Mouse (Mus musculus) Patski (cell line): ENCODE results near the gene Xkr7. TPM values are rescaled to one million over a fixed set of nuclear protein-coding genes. Genes with fewer than 3 reads are reported as not detected.

Experiments used
- ATAC-seq: fragments of 100-300 bp; one replicate; pipeline ENCODE4 v1.8.0; 2021
- CTCF ChIA-PET: fragments of 350-600 bp; sonication (Branson Sonifier 250); formaldehyde crosslinking; loops from one replicate; lab custom pipeline; 2022; ENCODE audit warnings: inconsistent platforms; lab: Charles Lee
- POLR2A ChIA-PET: fragments of 350-600 bp; sonication (Branson Sonifier 250); formaldehyde crosslinking; loops from one replicate; lab custom pipeline; 2022; ENCODE audit warnings: antibody characterized with exemption, inconsistent platforms; lab: Charles Lee
- DNase-seq: peaks from one replicate; pipeline ENCODE4 v3.0.0-alpha.2; 2011; ENCODE audit warnings: low read depth, low spot score
- H3K27me3 ChIP-seq: fragments of 371-371 bp; one replicate; pipeline ENCODE4 v1.5.1; 2021
- CTCF ChIP-seq: fragments of 100-300 bp; IDR thresholded peaks from one replicate; pipeline ENCODE4 v1.5.1; 2021
- in situ Hi-C: fragments of 300-500 bp; cut with MboI; formaldehyde crosslinking; loops from 3 replicates; pipeline ENCODE4 v1.11.1; 2018; ENCODE audit warnings: low pct_unique_long_range_greater_than_20kb, mixed read lengths
- polyA plus RNA-seq: library from polyadenylated mRNA; unstranded; gene quantifications from one replicate; pipeline ENCODE4 v1.2.3, GENCODE M21; 2021

The Xkr7 gene
- polyA plus RNA-seq, 1 experiment from 2014 or later, result not detected

- TF ChIP-seq CTCF, result no peak
- no peak for DNase-seq
- ChIA-PET CTCF (interaction anchor here (1.0 to 1.8 kb wide), 3 partner anchors 10 to 93 kb away, joined by 3 to 5 read pairs (median 3); no protein-coding TSS in a partner anchor), POLR2A (no interaction called here)
- in situ Hi-C loops, result no loop called here
- H3K27me3 ChIP-seq, result peaks cover 20% of the 10 kb centered on the region
- no peak for ATAC-seq
Observed at GRCm38 (mm10) chr2:153051095-153051494, 19.4 kb downstream of the Xkr7 start.

GRCm38 (mm10) chr2:153051537-153051936 lies 19.9 kb downstream of the Xkr7 start:
- no peak for DNase-seq
- no peak for TF ChIP-seq CTCF
- in situ Hi-C loops, result no loop called here
- POLR2A ChIA-PET, result no interaction called here
- ATAC-seq, result no peak
- H3K27me3 ChIP-seq, result peaks cover 20% of the 10 kb centered on the region
- CTCF ChIA-PET, result interaction anchor here (1.0 to 1.8 kb wide), 3 partner anchors 10 to 92 kb away, joined by 3 to 5 read pairs (median 3); no protein-coding TSS in a partner anchor

GRCm38 (mm10) chr2:153052700-153053351 lies 21.2 kb downstream of the Xkr7 start:
- no peak for ATAC-seq
- ChIA-PET POLR2A (no interaction called here), CTCF (no interaction called here)
- in situ Hi-C loops, result no loop called here
- TF ChIP-seq CTCF, result no peak
- DNase-seq, result no peak
- peaks cover 20% of the 10 kb centered on the region for H3K27me3 ChIP-seq

- CTCF ChIA-PET, result interaction anchor here (1.2 kb wide), 1 partner anchor 17 kb away, joined by 3 read pairs; no protein-coding TSS in a partner anchor
- DNase-seq, result no peak
- no peak for TF ChIP-seq CTCF
- ATAC-seq, result no peak
- H3K27me3 ChIP-seq, result peaks cover 26% of the 10 kb centered on the region
- POLR2A ChIA-PET, result no interaction called here
- in situ Hi-C loops, result no loop called here
Observed at GRCm38 (mm10) chr2:153053896-153054295, 22.2 kb downstream of the Xkr7 start.

GRCm38 (mm10) chr2:153055270-153055920 lies 23.7 kb downstream of the Xkr7 start:
- POLR2A ChIA-PET, result no interaction called here
- in situ Hi-C loops, result no loop called here
- CTCF ChIA-PET, result no interaction called here
- ATAC-seq (no peak), DNase-seq (no peak)
- TF ChIP-seq CTCF, result no peak
- peaks cover 38% of the 10 kb centered on the region for H3K27me3 ChIP-seq

GRCm38 (mm10) chr2:153058365-153058764 lies 26.7 kb downstream of the Xkr7 start:
- ChIA-PET CTCF (no interaction called here), POLR2A (no interaction called here)
- DNase-seq, result no peak
- no peak for TF ChIP-seq CTCF
- in situ Hi-C loops, result no loop called here
- peaks cover 43% of the 10 kb centered on the region for H3K27me3 ChIP-seq
- no peak for ATAC-seq

- ATAC-seq (no peak), DNase-seq (no peak)
- no peak for TF ChIP-seq CTCF
- ChIA-PET CTCF (no interaction called here), POLR2A (no interaction called here)
- peaks cover 41% of the 10 kb centered on the region for H3K27me3 ChIP-seq
- in situ Hi-C loops, result no loop called here
Observed at GRCm38 (mm10) chr2:153060216-153060615, 28.6 kb downstream of the Xkr7 start.

- ChIA-PET CTCF (interaction anchor here (0.8 to 1.8 kb wide), 2 partner anchors 12 to 79 kb away, joined by 3 to 5 read pairs; no protein-coding TSS in a partner anchor), POLR2A (no interaction called here)
- TF ChIP-seq CTCF, result no peak
- ATAC-seq (no peak), DNase-seq (no peak)
- peaks cover 57% of the 10 kb centered on the region for H3K27me3 ChIP-seq
- in situ Hi-C loops, result no loop called here
Observed at GRCm38 (mm10) chr2:153063394-153063793, 31.7 kb downstream of the Xkr7 start.

- no peak for TF ChIP-seq CTCF
- peaks cover 48% of the 10 kb centered on the region for H3K27me3 ChIP-seq
- DNase-seq (no peak), ATAC-seq (no peak)
- ChIA-PET POLR2A (no interaction called here), CTCF (interaction anchor here (1.8 kb wide), 1 partner anchor 78 kb away, joined by 5 read pairs; no protein-coding TSS in a partner anchor)
- in situ Hi-C loops, result no loop called here
Observed at GRCm38 (mm10) chr2:153064190-153064970, 32.7 kb downstream of the Xkr7 start.

GRCm38 (mm10) chr2:153065747-153066508 lies 34.3 kb downstream of the Xkr7 start, which contains the start of gene Ccm2l:
Gene Ccm2l, plus strand, starts transcription at chr2:153065955.
- no peak for TF ChIP-seq CTCF
- DNase-seq (no peak), ATAC-seq (no peak)
- CTCF ChIA-PET, result interaction anchor here (0.7 kb wide), 1 partner anchor 151 kb away, joined by 3 read pairs; no protein-coding TSS in a partner anchor
- POLR2A ChIA-PET, result no interaction called here
- in situ Hi-C loops, result no loop called here
- peaks cover 43% of the 10 kb centered on the region for H3K27me3 ChIP-seq
